Mouse (Mus musculus) liver, embryonic 12.5 days (tissue): Measurements from ENCODE around the gene Sptbn4. TPM values are rescaled to one million over a fixed set of nuclear protein-coding genes. Genes with fewer than 3 reads are reported as not detected.

Experiments
- ATAC-seq: fragments of 200-750 bp; cut with Nextera tagmentation; 2 replicates; pipeline ENCODE4 v1.8.0; 2017; ENCODE audit warnings: moderate number of reproducible peaks, mild to moderate bottlenecking, moderate library complexity
- H3K27ac ChIP-seq: fragments of 300-500 bp; sonication (generic); 2 replicates; pipeline ENCODE4 v1.5.1; 2016; ENCODE audit warnings: mild to moderate bottlenecking
- H3K27me3 ChIP-seq: fragments of 300-500 bp; sonication (generic); replicated peaks from 2 replicates; pipeline ENCODE4 v1.6.1; 2016; ENCODE audit warnings: mild to moderate bottlenecking, moderate library complexity
- H3K36me3 ChIP-seq: fragments of 300-500 bp; sonication (generic); 2 replicates; pipeline ENCODE4 v1.6.1; 2016; ENCODE audit warnings: mild to moderate bottlenecking, moderate library complexity
- H3K4me1 ChIP-seq: fragments of 300-500 bp; sonication (generic); 2 replicates; pipeline ENCODE4 v1.6.1; 2016
- H3K4me2 ChIP-seq: fragments of 300-500 bp; sonication (generic); 2 replicates; pipeline ENCODE4 v1.6.1; 2016; ENCODE audit warnings: mild to moderate bottlenecking, moderate library complexity
- H3K4me3 ChIP-seq: fragments of 300-500 bp; sonication (generic); 2 replicates; pipeline ENCODE4 v1.5.1; 2016; ENCODE audit warnings: mild to moderate bottlenecking, moderate library complexity
- H3K9ac ChIP-seq: fragments of 300-500 bp; sonication (generic); 2 replicates; pipeline ENCODE4 v1.6.1; 2016; ENCODE audit warnings: mild to moderate bottlenecking, moderate library complexity
- H3K9me3 ChIP-seq: fragments of 300-500 bp; sonication (generic); replicated peaks from 2 replicates; pipeline ENCODE4 v1.6.1; 2016; ENCODE audit warnings: mild to moderate bottlenecking, moderate library complexity
- WGBS: fragments of 180-500 bp; shearing (Covaris S2); methylation state at CpG from one replicate; pipeline ENCODE4 v1.1.7; 2016; ENCODE audit not compliant: insufficient replicate concordance; 5-methylcytosine and 5-hydroxymethylcytosine counted together
- polyA plus RNA-seq: library from polyadenylated mRNA; unstranded; fragments of >200 nt; fragmentation: Nextera tagmentation; extraction: Ambion mirVana; gene quantifications from 2 replicates; pipeline ENCODE4 v1.2.1, GENCODE M21; 2016

Gene Sptbn4
- polyA plus RNA-seq, 1 experiment from 2014 or later, result 0.12 TPM

- Histone ChIP-seq H3K9ac (no peak overlapping the region), H3K4me3 (peak overlapping the region; percentile 54), H3K27me3 (peaks cover 97% of the 10 kb centered on the region), H3K9me3 (no peaks in the 10 kb centered on the region), H3K27ac (no peak overlapping the region), H3K4me1 (peaks cover 7% of the 10 kb centered on the region), H3K36me3 (no peaks in the 10 kb centered on the region), H3K4me2 (peak overlapping the region; percentile 74)
- ATAC-seq, result no peak
- 2% methylated on average over 41 of the region's 68 CpGs for WGBS
Observed at GRCm38 (mm10) chr7:27396184-27397047, 51.1 kb downstream of the Sptbn4 start.

DNA sequence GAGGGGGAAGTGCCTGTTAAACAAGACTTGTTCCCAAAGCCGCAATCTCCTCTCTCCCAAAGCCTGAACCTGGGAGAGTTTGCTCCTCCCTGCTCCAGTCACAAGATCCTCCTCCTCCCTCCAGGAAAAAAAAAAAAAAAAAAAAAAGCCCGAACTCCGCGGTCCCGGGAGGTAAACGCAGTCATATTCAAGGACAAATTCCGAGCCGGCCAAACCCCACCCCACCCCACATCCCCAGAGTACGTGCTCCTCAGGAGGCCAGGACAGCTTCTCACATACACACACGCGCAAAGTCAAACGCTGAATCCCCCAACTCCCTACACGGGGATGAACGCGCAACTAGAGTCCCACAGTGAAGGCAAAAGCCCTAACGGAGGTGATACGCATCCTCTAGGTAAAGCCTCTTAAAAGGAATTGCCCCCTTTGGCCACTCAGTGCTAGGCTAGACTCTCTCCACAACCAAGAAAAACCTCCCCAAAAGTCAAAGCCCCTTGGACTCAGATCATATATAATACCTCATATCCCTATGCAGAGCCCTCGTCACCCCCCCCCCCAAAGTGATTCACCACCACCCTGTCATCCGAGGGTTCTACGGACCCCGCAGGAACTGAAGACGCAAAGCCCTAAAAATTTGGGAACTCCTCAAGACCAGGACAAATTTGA is 51.8 kb downstream of the Sptbn4 start:
- no peak for ATAC-seq
- Histone ChIP-seq H3K4me2 (0 out of 2 replicates have a peak overlapping the region, but pooled peaks have one; percentile 74), H3K36me3 (no peaks in the 10 kb centered on the region), H3K27me3 (peaks cover 97% of the 10 kb centered on the region), H3K9me3 (no peaks in the 10 kb centered on the region), H3K9ac (no peak overlapping the region), H3K4me1 (peaks cover 7% of the 10 kb centered on the region), H3K27ac (no peak overlapping the region), H3K4me3 (peak overlapping the region; percentile 54; the same call in 1 of the 2 replicates)
- 5% methylated on average over 22 of the region's 22 CpGs for WGBS

DNA sequence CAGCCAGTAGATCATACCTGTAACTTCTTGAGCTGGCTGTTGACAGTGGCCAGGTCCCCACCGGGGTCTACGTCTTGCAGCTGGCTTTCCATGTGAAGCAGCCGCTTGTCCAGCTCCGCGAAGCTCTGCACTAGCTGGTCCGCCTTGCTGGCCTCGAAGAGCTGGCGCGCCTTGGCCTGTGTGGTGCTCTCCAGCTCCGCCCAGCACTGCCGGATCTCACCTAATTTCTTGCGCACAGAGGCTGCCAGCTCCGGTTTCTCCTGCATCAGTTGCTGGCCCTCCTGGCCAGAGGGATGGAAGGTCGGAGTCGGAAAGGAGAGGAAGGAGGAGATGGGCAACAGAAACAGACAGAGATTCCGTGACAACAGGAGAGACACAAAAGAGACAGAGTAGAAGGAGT is 56.1 kb downstream of the Sptbn4 start:
- no peak overlapping the region for H3K4me3 ChIP-seq
- peaks cover 72% of the 10 kb centered on the region for H3K27me3 ChIP-seq
- peaks cover 4% of the 10 kb centered on the region for H3K4me1 ChIP-seq
- H3K27ac ChIP-seq, result no peak overlapping the region
- no peak for ATAC-seq
- H3K9ac ChIP-seq, result no peak overlapping the region
- WGBS, result 34% methylated on average over 16 of the region's 16 CpGs
- H3K36me3 ChIP-seq, result no peaks in the 10 kb centered on the region
- H3K9me3 ChIP-seq, result no peaks in the 10 kb centered on the region
- no peak overlapping the region for H3K4me2 ChIP-seq

DNA sequence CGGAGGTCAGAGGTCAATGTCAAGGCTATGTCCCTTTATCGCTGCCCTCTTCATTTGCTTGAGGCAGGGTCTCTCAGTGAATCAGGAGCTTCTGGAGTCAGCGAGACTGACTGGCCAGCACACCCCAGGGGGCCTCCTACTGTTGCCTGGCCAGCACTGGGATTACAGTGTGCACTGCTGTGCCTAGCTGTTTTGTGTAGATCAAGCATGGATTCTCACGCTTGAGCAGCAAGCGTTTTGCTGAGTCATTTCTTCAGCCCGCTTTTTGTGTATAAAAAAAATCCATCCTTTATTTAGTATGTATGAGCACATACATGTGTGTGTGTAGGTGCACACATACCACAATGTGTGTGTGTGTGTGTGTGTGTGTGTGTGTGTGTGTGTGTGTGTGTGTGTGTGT is 58.3 kb downstream of the Sptbn4 start:
- H3K9ac ChIP-seq, result no peak overlapping the region
- WGBS, result 53% methylated on average over 6 of the region's 6 CpGs
- H3K9me3 ChIP-seq, result no peaks in the 10 kb centered on the region
- peaks cover 59% of the 10 kb centered on the region for H3K27me3 ChIP-seq
- H3K4me3 ChIP-seq, result no peak overlapping the region
- H3K4me2 ChIP-seq, result no peak overlapping the region
- H3K4me1 ChIP-seq, result peaks cover 6% of the 10 kb centered on the region
- no peaks in the 10 kb centered on the region for H3K36me3 ChIP-seq
- no peak for ATAC-seq
- H3K27ac ChIP-seq, result no peak overlapping the region

- Histone ChIP-seq H3K4me2 (no peak overlapping the region), H3K9me3 (no peaks in the 10 kb centered on the region), H3K4me3 (no peak overlapping the region), H3K27ac (no peak overlapping the region), H3K36me3 (no peaks in the 10 kb centered on the region), H3K4me1 (peaks cover 20% of the 10 kb centered on the region), H3K27me3 (peaks cover 34% of the 10 kb centered on the region), H3K9ac (no peak overlapping the region)
- 34% methylated on average over 4 of the region's 4 CpGs for WGBS
- peak; percentile 40; the same call in 1 of the 2 replicates for ATAC-seq
Observed at GRCm38 (mm10) chr7:27384731-27385130, 62.8 kb downstream of the Sptbn4 start.

GRCm38 (mm10) chr7:27384134-27384533 is 63.4 kb downstream of the Sptbn4 start:
- ATAC-seq, result no peak
- H3K4me3 ChIP-seq, result no peak overlapping the region
- peaks cover 20% of the 10 kb centered on the region for H3K4me1 ChIP-seq
- no peaks in the 10 kb centered on the region for H3K9me3 ChIP-seq
- 68% methylated on average over 5 of the region's 5 CpGs for WGBS
- H3K27ac ChIP-seq, result peak overlapping the region; percentile 27; the same call in 1 of the 2 replicates
- H3K36me3 ChIP-seq, result no peaks in the 10 kb centered on the region
- no peak overlapping the region for H3K9ac ChIP-seq
- H3K27me3 ChIP-seq, result peaks cover 36% of the 10 kb centered on the region
- no peak overlapping the region for H3K4me2 ChIP-seq

GRCm38 (mm10) chr7:27383233-27383632 is 64.3 kb downstream of the Sptbn4 start:
- Histone ChIP-seq H3K4me2 (no peak overlapping the region), H3K27me3 (peaks cover 44% of the 10 kb centered on the region), H3K9ac (no peak overlapping the region), H3K4me1 (peaks cover 20% of the 10 kb centered on the region), H3K9me3 (no peaks in the 10 kb centered on the region), H3K36me3 (no peaks in the 10 kb centered on the region), H3K27ac (peak overlapping the region; percentile 27; the same call in 1 of the 2 replicates), H3K4me3 (no peak overlapping the region)
- no peak for ATAC-seq
- WGBS, result 47% methylated on average over 1 of the region's 1 CpGs

- Histone ChIP-seq H3K4me2 (no peak overlapping the region), H3K4me1 (peaks cover 20% of the 10 kb centered on the region), H3K9me3 (no peaks in the 10 kb centered on the region), H3K27me3 (peaks cover 56% of the 10 kb centered on the region), H3K36me3 (no peaks in the 10 kb centered on the region), H3K9ac (no peak overlapping the region), H3K27ac (no peak overlapping the region), H3K4me3 (no peak overlapping the region)
- 59% methylated on average over 4 of the region's 4 CpGs for WGBS
- ATAC-seq, result no peak
Observed at GRCm38 (mm10) chr7:27381560-27381959, 65.9 kb downstream of the Sptbn4 start.

- 16% methylated on average over 1 of the region's 1 CpGs for WGBS
- H3K9ac ChIP-seq, result no peak overlapping the region
- H3K4me1 ChIP-seq, result peaks cover 20% of the 10 kb centered on the region
- no peak for ATAC-seq
- no peak overlapping the region for H3K4me3 ChIP-seq
- H3K27ac ChIP-seq, result no peak overlapping the region
- no peaks in the 10 kb centered on the region for H3K9me3 ChIP-seq
- no peaks in the 10 kb centered on the region for H3K36me3 ChIP-seq
- no peak overlapping the region for H3K4me2 ChIP-seq
- peaks cover 61% of the 10 kb centered on the region for H3K27me3 ChIP-seq
Observed at GRCm38 (mm10) chr7:27381009-27381408, 66.5 kb downstream of the Sptbn4 start.

DNA sequence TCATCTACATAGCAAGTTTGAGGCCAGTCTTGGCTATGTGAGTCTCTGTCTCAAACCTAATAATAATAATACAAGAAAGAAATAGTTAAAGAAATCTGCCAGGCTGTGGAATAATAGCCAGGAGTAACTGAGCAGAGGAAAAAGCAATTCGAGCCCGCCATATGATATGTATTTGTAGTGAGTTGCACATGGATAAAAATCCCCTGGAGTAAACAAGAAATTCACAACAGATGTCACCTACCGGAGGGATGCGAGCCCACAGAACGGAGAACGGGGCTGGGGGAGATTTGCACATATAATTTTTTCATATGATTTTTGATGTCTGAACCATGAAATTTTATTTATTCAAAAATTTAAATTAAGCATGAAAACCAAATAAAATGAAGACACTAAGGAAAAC is 67.7 kb downstream of the Sptbn4 start:
- 68% methylated on average over 6 of the region's 6 CpGs for WGBS
- Histone ChIP-seq H3K27ac (no peak overlapping the region), H3K9ac (no peak overlapping the region), H3K4me1 (peaks cover 20% of the 10 kb centered on the region), H3K36me3 (no peaks in the 10 kb centered on the region), H3K4me3 (no peak overlapping the region), H3K27me3 (peaks cover 62% of the 10 kb centered on the region), H3K9me3 (no peaks in the 10 kb centered on the region), H3K4me2 (no peak overlapping the region)
- ATAC-seq, result no peak

DNA sequence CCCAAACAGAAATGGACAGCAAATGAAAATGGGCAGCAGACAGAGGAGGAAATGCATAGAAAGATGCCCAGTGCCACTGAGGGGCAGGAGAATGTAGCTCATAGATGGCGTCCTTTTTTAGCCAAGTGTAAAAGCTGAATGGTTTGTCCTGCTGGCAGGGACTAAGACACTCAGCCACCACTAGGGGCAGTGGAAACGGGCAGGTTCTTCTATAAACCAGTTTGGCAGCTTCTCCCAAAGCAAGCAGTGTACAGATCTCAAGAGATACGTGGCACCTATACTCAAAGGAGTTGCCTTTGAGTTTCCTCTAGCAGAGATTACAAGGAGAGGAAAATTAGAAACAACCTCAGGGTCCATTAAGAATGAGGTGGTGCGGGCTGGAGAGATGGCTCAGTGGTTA is 69.1 kb downstream of the Sptbn4 start:
- Histone ChIP-seq H3K36me3 (no peaks in the 10 kb centered on the region), H3K9ac (no peak overlapping the region), H3K27me3 (peaks cover 76% of the 10 kb centered on the region), H3K4me1 (peaks cover 6% of the 10 kb centered on the region), H3K27ac (no peak overlapping the region), H3K4me3 (no peak overlapping the region), H3K4me2 (no peak overlapping the region), H3K9me3 (no peaks in the 10 kb centered on the region)
- WGBS, result 19% methylated on average over 4 of the region's 4 CpGs
- no peak for ATAC-seq

DNA sequence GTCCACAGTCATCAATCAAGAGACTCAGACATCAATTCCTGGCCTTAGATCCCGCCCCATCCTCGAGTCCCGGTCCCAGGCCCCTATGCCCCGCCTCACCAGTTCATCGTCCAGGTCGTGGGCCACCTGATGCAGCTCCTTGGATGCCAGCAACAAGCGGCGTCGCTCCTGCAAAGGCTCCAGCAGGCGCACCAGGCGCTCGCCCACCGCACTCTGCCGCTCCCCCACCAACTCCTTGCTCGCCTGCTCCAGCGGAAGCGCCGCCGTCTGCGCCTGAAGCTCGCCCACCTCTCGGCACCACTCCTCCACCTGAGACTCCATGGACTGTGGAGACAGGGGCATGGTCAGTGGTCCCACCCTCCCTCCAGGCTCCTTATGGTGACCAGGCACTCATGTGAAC is 72.2 kb downstream of the Sptbn4 start:
- no peak overlapping the region for H3K4me2 ChIP-seq
- H3K4me3 ChIP-seq, result no peak overlapping the region
- no peak for ATAC-seq
- peaks cover 96% of the 10 kb centered on the region for H3K27me3 ChIP-seq
- H3K27ac ChIP-seq, result no peak overlapping the region
- 0 out of 2 replicates have a peak, but pooled peaks cover 1% of the 10 kb centered on the region for H3K9me3 ChIP-seq
- no peaks in the 10 kb centered on the region for H3K4me1 ChIP-seq
- WGBS, result 6% methylated on average over 22 of the region's 22 CpGs
- no peaks in the 10 kb centered on the region for H3K36me3 ChIP-seq
- no peak overlapping the region for H3K9ac ChIP-seq
